Mouse (Mus musculus): Measurements from ENCODE around the gene Nhej1. TPM values are rescaled to one million over a fixed set of nuclear protein-coding genes. Genes with fewer than 3 reads are reported as not detected.

Gene Nhej1
- polyA plus RNA-seq, 1 experiment from 2014 or later, result 11.5 TPM

DNA sequence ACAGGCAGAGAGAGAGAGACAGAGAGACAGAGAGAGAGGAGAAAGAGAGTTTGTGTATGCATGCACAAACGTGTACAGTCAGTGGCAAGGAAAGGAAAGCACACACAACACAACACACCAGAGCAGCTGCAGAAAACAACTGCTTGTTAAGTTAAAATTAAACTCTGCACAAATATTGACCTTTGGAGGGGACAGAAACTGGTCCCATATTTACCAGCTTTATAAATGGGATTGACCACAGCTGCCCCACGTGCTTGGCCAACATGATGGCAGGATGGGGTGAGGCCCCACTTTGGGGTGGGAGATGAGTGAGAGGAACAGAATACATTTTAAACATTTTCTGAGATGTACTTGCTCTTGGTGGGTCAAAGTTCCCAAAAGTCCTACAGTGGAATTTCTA is 114.8 kb downstream of the Nhej1 start:
- Histone ChIP-seq H3K9ac (no peak overlapping the region), H3K4me3 (no peak overlapping the region), H3K4me2 (replicated peaks) (no peak overlapping the region), H3K27ac (no peak overlapping the region), H3K4me1 (no peaks in the 10 kb centered on the region), H3K27me3 (replicated peaks) (no peaks in the 10 kb centered on the region), H3K36me3 (no peaks in the 10 kb centered on the region), H3K9me3 (no peaks in the 10 kb centered on the region)
- ATAC-seq (ENCODE audit: low FRiP score, low read depth), result no peak
- WGBS, result 76% methylated on average over 2 of the region's 2 CpGs

DNA sequence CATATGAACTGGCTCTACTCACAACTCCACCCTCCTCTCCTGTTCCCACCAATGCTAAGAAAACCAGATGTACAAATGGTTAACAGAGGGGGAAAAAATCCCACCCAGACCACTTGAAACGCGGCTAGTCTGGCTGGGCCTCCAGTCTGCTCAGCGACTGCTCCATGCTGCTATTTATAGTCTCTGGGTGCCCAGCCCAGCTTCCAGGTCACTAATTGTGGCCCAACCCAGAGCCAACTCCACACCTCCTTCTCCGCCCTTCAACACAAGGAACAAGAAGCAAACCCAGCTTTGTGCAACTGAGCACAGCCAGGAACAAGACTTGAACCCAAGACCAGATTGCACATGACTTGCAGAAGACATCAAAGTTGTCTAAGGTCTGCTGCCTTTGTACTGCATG is 119.0 kb downstream of the Nhej1 start:
- ATAC-seq (ENCODE audit: low FRiP score, low read depth), result no peak

DNA sequence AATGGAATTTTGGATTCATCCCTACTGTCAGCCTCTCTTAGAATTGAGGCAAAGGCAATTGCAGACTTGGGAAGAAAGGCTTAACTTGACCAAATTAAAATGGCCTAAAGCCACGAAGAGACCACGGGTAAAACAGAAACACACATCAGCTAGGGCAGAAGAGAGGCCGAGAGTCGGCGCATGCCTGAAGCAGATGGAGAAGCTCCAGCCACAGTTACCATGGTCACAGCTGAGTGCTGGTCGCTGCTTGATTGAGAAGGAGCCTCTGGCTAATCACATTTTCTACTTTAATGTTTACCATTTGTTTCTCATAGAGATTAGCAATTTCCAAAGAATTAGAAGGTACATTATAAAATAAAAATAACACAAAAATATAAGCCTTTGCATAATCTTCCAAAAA is 123.8 kb downstream of the Nhej1 start:
- 74% methylated on average over 6 of the region's 6 CpGs for WGBS
- Histone ChIP-seq H3K27ac (no peak overlapping the region), H3K9ac (no peak overlapping the region), H3K9me3 (no peaks in the 10 kb centered on the region), H3K4me2 (replicated peaks) (no peak overlapping the region), H3K36me3 (no peaks in the 10 kb centered on the region), H3K4me1 (no peaks in the 10 kb centered on the region), H3K27me3 (replicated peaks) (no peaks in the 10 kb centered on the region), H3K4me3 (no peak overlapping the region)
- no peak for ATAC-seq (ENCODE audit: low FRiP score, low read depth)

More for the DNA sequence above, 119.0 kb downstream of the Nhej1 start:
- Histone ChIP-seq H3K36me3 (no peaks in the 10 kb centered on the region), H3K9ac (no peak overlapping the region), H3K4me2 (replicated peaks) (no peak overlapping the region), H3K9me3 (no peaks in the 10 kb centered on the region), H3K4me1 (no peaks in the 10 kb centered on the region), H3K27me3 (replicated peaks) (no peaks in the 10 kb centered on the region), H3K4me3 (no peak overlapping the region), H3K27ac (no peak overlapping the region)
- 59% methylated on average over 4 of the region's 4 CpGs for WGBS

DNA sequence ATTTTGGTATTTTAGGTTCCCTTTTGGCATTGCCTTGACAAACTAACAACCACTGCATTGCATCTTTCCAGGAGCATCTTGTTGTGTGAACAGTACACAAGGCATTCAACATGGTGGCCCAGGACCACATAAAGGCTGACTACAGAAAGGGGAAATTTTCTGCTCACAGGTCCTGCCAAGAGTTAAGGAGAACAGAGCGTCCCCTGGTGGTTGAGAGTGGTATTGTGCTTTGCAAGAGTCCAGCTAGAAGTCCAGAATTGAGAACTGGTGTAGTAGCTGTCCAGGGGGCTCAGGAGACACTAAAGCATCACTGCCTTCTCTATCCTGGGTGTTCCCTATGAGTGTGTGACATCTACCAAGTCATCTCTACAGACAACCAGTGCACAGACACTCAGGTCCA is 124.5 kb downstream of the Nhej1 start:
- WGBS, result 2% methylated on average over 1 of the region's 1 CpGs
- H3K27ac ChIP-seq, result no peak overlapping the region
- no peaks in the 10 kb centered on the region for H3K4me1 ChIP-seq
- no peak for ATAC-seq (ENCODE audit: low FRiP score, low read depth)
- H3K9me3 ChIP-seq, result no peaks in the 10 kb centered on the region
- H3K27me3 ChIP-seq (replicated peaks), result no peaks in the 10 kb centered on the region
- H3K36me3 ChIP-seq, result no peaks in the 10 kb centered on the region
- no peak overlapping the region for H3K4me2 ChIP-seq (replicated peaks)
- no peak overlapping the region for H3K9ac ChIP-seq
- no peak overlapping the region for H3K4me3 ChIP-seq

DNA sequence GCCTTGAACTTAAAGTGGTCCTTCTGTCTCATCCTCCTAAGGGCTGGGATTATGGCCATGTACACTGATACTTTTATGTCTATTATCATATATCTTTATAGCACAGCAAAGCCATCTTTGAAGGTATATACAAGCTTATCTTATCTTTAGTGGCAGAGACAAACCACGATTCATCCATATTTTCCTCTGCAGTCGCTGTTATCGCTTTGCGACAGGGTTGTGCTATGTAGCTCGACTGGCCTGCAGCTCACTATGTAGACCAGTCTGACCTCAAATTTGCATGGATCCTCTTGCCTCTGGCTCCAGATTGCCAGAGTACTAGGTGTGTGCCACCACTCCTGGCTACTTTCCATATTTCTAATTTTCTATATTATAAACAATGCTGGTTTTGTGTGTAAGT is 125.8 kb downstream of the Nhej1 start:
- no peak for ATAC-seq (ENCODE audit: low FRiP score, low read depth)
- no peak overlapping the region for H3K27ac ChIP-seq
- H3K4me1 ChIP-seq, result no peaks in the 10 kb centered on the region
- H3K4me2 ChIP-seq (replicated peaks), result no peak overlapping the region
- no peaks in the 10 kb centered on the region for H3K27me3 ChIP-seq (replicated peaks)
- H3K9ac ChIP-seq, result no peak overlapping the region
- WGBS, result 90% methylated on average over 5 of the region's 5 CpGs
- H3K9me3 ChIP-seq, result no peaks in the 10 kb centered on the region
- no peak overlapping the region for H3K4me3 ChIP-seq
- H3K36me3 ChIP-seq, result no peaks in the 10 kb centered on the region

DNA sequence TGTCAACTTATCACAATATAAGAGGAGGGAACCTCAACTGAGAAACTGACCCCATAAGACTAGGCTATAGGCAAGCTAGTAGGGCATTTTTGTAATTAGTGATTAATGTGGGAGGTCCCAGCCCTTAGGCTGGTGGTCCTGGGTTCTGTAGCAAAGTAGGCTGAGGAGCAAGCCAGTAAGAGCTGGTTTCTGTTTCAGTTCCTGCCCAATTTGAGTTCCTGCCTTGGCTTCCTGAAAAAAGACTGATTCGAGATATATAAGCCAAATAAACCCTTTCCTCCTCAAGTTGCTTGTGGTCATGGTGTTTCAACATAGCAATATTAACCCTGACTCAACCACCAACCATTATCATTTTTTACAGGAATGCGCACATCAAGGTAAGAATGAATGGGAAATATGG is 127.8 kb downstream of the Nhej1 start:
- no peak for ATAC-seq (ENCODE audit: low FRiP score, low read depth)

DNA sequence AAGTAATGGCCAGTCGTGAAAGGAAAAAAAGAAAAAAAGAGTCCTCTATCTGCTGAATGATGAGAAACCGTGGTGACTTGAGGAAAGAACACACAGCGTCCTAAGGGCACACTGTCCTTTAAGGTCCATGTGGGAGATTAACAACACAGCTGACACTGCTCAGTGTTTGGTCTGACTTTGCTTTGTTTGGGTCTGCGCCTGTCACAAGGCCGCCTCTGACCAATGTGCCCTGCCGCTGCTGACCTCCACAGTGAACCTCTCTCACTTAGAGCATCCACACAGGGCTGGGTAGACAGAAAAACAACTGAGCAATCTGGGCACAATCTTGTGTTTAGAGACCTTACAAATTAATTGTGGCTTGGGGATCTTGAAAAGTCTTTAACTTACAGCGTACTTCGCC is 148.0 kb downstream of the Nhej1 start:
- no peak overlapping the region for H3K4me3 ChIP-seq
- no peaks in the 10 kb centered on the region for H3K9me3 ChIP-seq
- H3K27me3 ChIP-seq (replicated peaks), result no peaks in the 10 kb centered on the region
- 71% methylated on average over 8 of the region's 8 CpGs for WGBS
- H3K4me1 ChIP-seq, result peaks cover 8% of the 10 kb centered on the region
- no peak for ATAC-seq (ENCODE audit: low FRiP score, low read depth)
- no peaks in the 10 kb centered on the region for H3K36me3 ChIP-seq
- H3K4me2 ChIP-seq (replicated peaks), result no peak overlapping the region
- H3K9ac ChIP-seq, result no peak overlapping the region
- H3K27ac ChIP-seq, result no peak overlapping the region

More for the DNA sequence above, 127.8 kb downstream of the Nhej1 start:
- 86% methylated on average over 2 of the region's 2 CpGs for WGBS
- Histone ChIP-seq H3K27ac (no peak overlapping the region), H3K9ac (no peak overlapping the region), H3K27me3 (replicated peaks) (no peaks in the 10 kb centered on the region), H3K36me3 (no peaks in the 10 kb centered on the region), H3K4me2 (replicated peaks) (no peak overlapping the region), H3K9me3 (no peaks in the 10 kb centered on the region), H3K4me3 (no peak overlapping the region), H3K4me1 (no peaks in the 10 kb centered on the region)

DNA sequence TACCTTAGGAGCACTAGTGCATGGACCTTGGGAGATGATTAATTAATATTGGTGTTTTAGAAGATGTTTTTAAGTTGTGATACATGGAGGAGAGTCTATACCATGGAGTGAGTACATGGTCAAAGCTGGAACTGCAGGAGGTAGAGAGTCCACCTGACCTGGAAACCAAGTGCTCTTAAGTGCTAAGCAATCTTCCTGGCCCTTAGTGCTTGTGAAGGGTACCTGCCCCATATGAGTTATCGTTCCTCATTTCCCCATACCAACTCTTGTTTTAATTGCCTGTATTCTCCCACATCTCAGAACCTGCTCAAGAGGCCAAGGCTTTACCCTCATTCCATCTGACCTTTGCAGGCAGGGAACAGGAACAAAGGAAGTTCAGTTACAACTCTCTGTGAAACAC is 149.1 kb downstream of the Nhej1 start:
- Histone ChIP-seq H3K4me1 (peaks cover 8% of the 10 kb centered on the region), H3K9me3 (no peaks in the 10 kb centered on the region), H3K9ac (no peak overlapping the region), H3K27me3 (replicated peaks) (no peaks in the 10 kb centered on the region), H3K36me3 (no peaks in the 10 kb centered on the region), H3K4me2 (replicated peaks) (no peak overlapping the region), H3K4me3 (no peak overlapping the region), H3K27ac (no peak overlapping the region)
- no peak for ATAC-seq (ENCODE audit: low FRiP score, low read depth)
- 93% methylated on average over 1 of the region's 1 CpGs for WGBS

DNA sequence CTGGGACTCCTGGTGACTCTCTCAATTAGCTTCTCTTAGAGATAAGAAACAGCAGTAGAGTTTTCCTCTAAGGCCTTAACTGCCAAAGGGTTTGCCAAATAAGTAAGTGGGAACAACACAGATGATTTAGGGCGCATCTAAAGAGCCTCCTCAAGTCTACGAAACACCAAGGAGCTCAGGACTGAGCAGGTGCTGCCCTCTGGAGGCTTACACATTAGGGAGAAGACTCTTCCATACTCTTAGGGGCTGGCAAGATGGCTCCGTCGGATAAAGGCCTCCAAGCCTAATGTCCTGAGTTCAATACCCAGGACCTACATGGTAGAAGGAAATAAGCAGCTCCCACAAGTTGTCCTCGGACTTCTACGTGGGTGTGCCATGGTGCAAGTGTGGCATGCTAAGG is 151.4 kb downstream of the Nhej1 start:
- WGBS, result 81% methylated on average over 6 of the region's 6 CpGs
- Histone ChIP-seq H3K27me3 (replicated peaks) (no peaks in the 10 kb centered on the region), H3K4me2 (replicated peaks) (no peak overlapping the region), H3K4me1 (peaks cover 4% of the 10 kb centered on the region; the same call in 1 of the 2 replicates), H3K4me3 (no peak overlapping the region), H3K9ac (no peak overlapping the region), H3K9me3 (no peaks in the 10 kb centered on the region), H3K27ac (no peak overlapping the region), H3K36me3 (no peaks in the 10 kb centered on the region)
- ATAC-seq (ENCODE audit: low FRiP score, low read depth), result no peak

DNA sequence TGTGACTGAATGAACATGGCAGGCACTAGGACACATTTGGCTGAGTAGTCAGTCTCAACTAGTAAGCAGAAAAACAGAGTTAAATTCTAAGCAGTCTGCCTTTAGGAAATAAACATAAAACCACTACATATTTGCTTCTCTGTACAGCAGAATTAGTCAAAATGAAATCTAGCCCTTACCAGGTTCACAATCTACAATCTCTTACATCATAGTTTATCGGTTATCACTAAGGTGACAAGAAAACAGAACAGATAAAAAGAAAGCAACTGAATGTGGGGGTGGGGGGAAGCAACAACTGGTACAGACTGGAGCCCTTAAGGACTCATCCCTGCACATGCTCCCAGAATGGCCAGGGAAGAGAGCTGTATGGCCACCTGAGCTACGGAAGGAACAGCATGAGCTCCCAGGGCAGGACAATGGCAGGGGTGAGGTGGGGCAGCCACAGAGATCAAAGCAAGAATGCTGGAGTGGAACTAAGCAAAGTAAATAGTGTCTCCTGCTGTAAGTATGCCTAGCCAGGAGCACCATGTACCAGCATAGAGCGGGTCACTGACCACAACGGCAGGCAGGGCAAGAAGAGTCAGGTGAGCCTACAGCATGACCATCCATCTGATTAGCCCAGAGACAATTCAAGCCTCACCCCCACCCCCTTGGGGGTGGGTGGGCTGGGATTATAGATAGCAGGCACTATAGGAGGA is 153.5 kb downstream of the Nhej1 start:
- ATAC-seq (ENCODE audit: low FRiP score, low read depth), result no peak
- Histone ChIP-seq H3K36me3 (no peaks in the 10 kb centered on the region), H3K4me3 (no peak overlapping the region), H3K27me3 (replicated peaks) (no peaks in the 10 kb centered on the region), H3K4me1 (no peaks in the 10 kb centered on the region; the same call in 1 of the 2 replicates), H3K27ac (no peak overlapping the region), H3K9me3 (no peaks in the 10 kb centered on the region), H3K4me2 (replicated peaks) (no peak overlapping the region), H3K9ac (no peak overlapping the region)
- 59% methylated on average over 4 of the region's 4 CpGs for WGBS

DNA sequence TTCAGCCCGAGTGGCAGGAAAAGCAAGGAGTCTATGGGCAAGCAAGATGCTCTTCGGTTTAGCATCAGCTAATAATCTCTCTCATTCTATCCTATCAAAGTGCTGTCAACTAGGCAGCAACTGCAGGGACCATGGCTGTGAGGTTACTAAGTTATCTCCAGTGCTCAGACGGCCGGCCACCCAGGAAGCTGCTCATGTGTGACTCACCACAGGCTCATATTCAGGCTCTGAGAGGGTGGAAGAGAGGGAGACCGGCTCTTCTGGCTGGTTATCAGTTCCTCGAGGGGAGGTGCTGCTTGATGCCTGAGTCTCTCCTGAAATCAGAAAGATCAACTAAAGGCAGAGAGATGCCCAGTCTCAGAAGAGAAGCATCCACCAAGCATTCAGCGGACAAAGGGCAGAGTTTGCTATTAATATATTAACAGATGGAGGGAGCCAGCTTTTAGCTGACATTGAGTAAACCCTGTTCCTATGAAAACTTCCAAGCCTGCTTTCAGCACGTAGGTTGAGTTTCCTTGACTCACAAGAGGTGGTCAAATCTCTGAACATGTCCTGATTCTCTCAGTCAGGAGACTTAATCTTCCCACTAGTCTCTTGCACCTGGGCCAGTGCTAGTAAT is 156.9 kb downstream of the Nhej1 start:
- Histone ChIP-seq H3K4me1 (peaks cover 13% of the 10 kb centered on the region), H3K4me3 (no peak overlapping the region), H3K27ac (no peak overlapping the region), H3K9ac (no peak overlapping the region), H3K4me2 (replicated peaks) (no peak overlapping the region), H3K27me3 (replicated peaks) (no peaks in the 10 kb centered on the region), H3K36me3 (no peaks in the 10 kb centered on the region), H3K9me3 (no peaks in the 10 kb centered on the region)
- 76% methylated on average over 8 of the region's 8 CpGs for WGBS
- no peak for ATAC-seq (ENCODE audit: low FRiP score, low read depth)

DNA sequence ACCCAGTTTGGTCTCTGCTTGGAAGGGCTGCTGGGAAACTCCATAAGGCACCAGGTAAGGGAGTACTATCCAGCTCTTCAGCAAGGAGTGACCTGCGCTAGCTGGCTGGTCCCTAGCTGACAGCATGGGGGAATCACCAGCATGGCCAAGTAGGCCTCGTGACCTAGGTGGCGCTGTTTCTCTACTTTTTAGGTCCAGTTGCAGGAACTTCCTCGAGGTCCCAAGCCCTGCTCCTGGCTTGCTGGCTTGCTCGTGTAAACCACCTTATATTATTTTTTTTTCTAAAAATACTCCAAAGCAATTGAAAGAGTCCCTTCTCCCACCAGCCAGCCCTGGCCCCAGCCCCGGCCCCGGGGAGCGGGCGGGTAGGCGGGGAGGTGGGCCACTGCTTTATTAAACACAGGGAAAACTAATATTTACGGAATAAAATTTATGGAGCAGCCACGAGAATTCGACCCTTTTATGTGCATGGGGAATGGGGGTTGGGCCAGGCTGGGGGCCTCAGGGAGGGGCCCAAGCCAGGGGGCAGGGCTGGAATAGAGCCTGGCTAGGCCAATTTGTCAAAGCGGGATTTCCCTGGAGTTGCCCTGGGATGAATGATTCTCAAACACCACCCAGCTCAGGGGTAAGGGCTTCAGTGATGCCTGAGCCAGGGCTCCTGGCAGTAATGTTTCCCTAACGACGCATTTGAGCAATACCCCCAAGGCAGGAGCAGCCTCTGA is 160.3 kb downstream of the Nhej1 start:
- Histone ChIP-seq H3K27me3 (replicated peaks) (peaks cover 4% of the 10 kb centered on the region; the same call in 1 of the 2 replicates), H3K4me2 (replicated peaks) (peak overlapping the region; percentile 57), H3K9me3 (no peaks in the 10 kb centered on the region), H3K4me3 (no peak overlapping the region; the same call in 1 of the 2 replicates), H3K27ac (no peak overlapping the region), H3K36me3 (no peaks in the 10 kb centered on the region), H3K9ac (peak overlapping the region; percentile 18; the same call in 1 of the 2 replicates), H3K4me1 (peaks cover 13% of the 10 kb centered on the region)
- peak; percentile 37; the same call in 1 of the 2 replicates for ATAC-seq (ENCODE audit: low FRiP score, low read depth)
- WGBS, result 7% methylated on average over 16 of the region's 16 CpGs
